Mouse (Mus musculus): ENCODE measurements at regions not wholly inside any gene's neighbourhood (a gene's known extent, or its start where the extent isn't known, plus 50 kb on each side); places are given as distances from the start of the nearest gene placed in this dataset.
"Not testable (repeated sequence)": the region's sequence is repeated elsewhere in the genome, so short reads cannot be mapped to it uniquely, and the experiment has no call there.

- Histone ChIP-seq H3K27me3 (ENCODE audit: control insufficient read depth, insufficient read depth, low read length) (no peaks in the 10 kb centered on the region; the same call in 1 of the 2 replicates), H3K4me3 (replicated peaks; ENCODE audit: insufficient read depth, low read depth, low read length) (no peak overlapping the region), H3K27ac (ENCODE audit: insufficient read depth, low read length) (no peak overlapping the region), H3K4me1 (ENCODE audit: control insufficient read depth, insufficient read depth, low read length) (0 out of 2 replicates have a peak, but pooled peaks cover 3% of the 10 kb centered on the region)
- DNase-seq = peak in 1 of 2 experiments; percentile 4
- whole genome bisulfite sequencing = 32% methylated on average over 15 of the region's 15 CpGs
- TF ChIP-seq POLR2A (IDR thresholded peaks at IDR 0.05; ENCODE audit: borderline replicate concordance, insufficient read depth, low read length) = no peak
- TF ChIP-seq CTCF (IDR thresholded peaks at IDR 0.05; ENCODE audit: borderline replicate concordance, insufficient read depth, low read depth, low read length) = no peak
These were observed 118.1 kb downstream of the Mmrn1 start for GRCm38 (mm10) chr6:61042667-61043523.

DNA sequence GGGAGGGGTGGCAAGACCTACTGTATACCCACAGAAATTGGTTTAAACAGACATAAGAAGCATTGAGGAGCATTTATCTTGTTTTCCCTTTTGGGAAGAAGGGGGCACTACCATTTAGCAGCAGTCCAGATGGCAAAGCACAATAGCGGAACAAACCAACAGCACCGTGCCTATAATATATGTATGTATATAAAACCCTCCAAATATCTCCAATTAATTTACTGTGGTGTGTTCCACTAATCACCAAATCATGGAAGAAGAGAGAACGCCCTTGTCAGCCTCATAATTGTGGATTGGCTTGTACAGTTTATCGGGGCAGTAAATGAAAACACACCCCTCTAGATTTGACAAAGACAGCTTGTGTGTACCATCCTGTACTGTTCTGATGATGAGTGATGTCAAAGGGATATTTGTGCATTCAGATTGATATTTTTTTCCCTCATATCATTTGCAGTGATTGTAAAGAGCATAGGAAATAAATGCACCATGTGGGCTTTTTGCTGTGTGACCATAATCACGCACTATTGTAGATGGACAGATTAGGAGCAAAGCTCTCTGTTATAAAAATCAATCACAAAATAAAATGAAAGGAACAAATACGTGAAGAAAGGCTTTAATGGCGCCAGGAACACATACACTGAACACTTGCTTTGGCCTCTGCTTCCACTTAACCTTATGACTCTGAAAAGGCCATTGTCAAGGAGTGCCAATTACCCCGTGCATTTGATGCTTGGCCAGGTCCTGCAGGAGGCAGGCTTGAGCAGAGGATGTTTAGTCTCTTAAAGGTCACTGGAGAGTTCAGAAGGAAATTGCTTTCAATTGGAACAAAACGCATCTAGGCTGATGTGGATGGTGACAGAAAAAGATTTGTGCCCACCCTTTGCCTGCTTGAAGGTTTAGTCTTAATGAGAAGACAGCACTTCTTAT, 119.0 kb downstream of the Mmrn1 start:
- TF ChIP-seq POLR2A (IDR thresholded peaks at IDR 0.05; ENCODE audit: borderline replicate concordance, insufficient read depth, low read length) (no peak), CTCF (IDR thresholded peaks at IDR 0.05; ENCODE audit: borderline replicate concordance, insufficient read depth, low read depth, low read length) (no peak)
- 77% methylated on average over 9 of the region's 9 CpGs for WGBS
- no peak for DNase-seq
- no peak overlapping the region for H3K27ac ChIP-seq (ENCODE audit: insufficient read depth, low read length)
- H3K4me3 ChIP-seq (replicated peaks; ENCODE audit: insufficient read depth, low read depth, low read length) = no peak overlapping the region
- H3K27me3 ChIP-seq (ENCODE audit: control insufficient read depth, insufficient read depth, low read length) = no peaks in the 10 kb centered on the region; the same call in 1 of the 2 replicates
- 0 out of 2 replicates have a peak, but pooled peaks cover 3% of the 10 kb centered on the region for H3K4me1 ChIP-seq (ENCODE audit: control insufficient read depth, insufficient read depth, low read length)

GRCm38 (mm10) chr6:61047667-61048066, 122.9 kb downstream of the Mmrn1 start:
- H3K4me3 ChIP-seq (replicated peaks; ENCODE audit: insufficient read depth, low read depth, low read length); H3K4me1 ChIP-seq (ENCODE audit: control insufficient read depth, insufficient read depth, low read length); DNase-seq; H3K27ac ChIP-seq (ENCODE audit: insufficient read depth, low read length); H3K27me3 ChIP-seq (ENCODE audit: control insufficient read depth, insufficient read depth, low read length): not testable (repeated sequence)
- 79% methylated on average over 6 of the region's 6 CpGs for WGBS

- Histone ChIP-seq H3K27me3 (ENCODE audit: control insufficient read depth, insufficient read depth, low read length) (no peaks in the 10 kb centered on the region), H3K4me3 (replicated peaks; ENCODE audit: insufficient read depth, low read depth, low read length) (no peak overlapping the region), H3K4me1 (ENCODE audit: control insufficient read depth, insufficient read depth, low read length) (no peaks in the 10 kb centered on the region), H3K27ac (ENCODE audit: insufficient read depth, low read length) (no peak overlapping the region)
- TF ChIP-seq POLR2A (IDR thresholded peaks at IDR 0.05; ENCODE audit: borderline replicate concordance, insufficient read depth, low read length) (no peak), CTCF (IDR thresholded peaks at IDR 0.05; ENCODE audit: borderline replicate concordance, insufficient read depth, low read depth, low read length) (0 out of 2 replicates have a peak, but pooled peaks have one; percentile 7)
- WGBS = 22% methylated on average over 4 of the region's 4 CpGs
- peak in 1 of 2 experiments; percentile 18 for DNase-seq
These were observed 117.0 kb upstream of the Ccser1 start for GRCm38 (mm10) chr6:61063129-61063528.

DNA sequence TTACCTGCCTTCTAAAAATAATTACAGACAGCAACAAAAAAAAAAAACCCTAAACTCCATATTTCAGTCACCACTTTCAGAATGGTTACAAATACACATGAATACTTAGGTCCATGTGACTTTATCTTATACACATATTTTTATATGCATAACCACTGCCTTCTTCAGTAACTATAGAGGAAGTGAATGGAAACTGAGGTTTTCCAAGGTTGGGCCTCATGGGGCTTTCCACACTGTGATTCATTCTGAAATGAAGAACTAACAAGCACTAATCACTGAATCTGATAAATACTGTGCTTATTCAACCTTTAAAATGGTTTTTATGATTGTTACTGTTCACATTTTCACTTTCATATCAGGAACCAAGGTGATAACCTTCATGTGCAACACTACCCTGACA, 114.4 kb upstream of the Ccser1 start:
- Histone ChIP-seq H3K27ac (ENCODE audit: insufficient read depth, low read length) (no peak overlapping the region), H3K27me3 (ENCODE audit: control insufficient read depth, insufficient read depth, low read length) (no peaks in the 10 kb centered on the region; the same call in 1 of the 2 replicates), H3K4me1 (ENCODE audit: control insufficient read depth, insufficient read depth, low read length) (no peaks in the 10 kb centered on the region), H3K4me3 (replicated peaks; ENCODE audit: insufficient read depth, low read depth, low read length) (no peak overlapping the region)
- DNase-seq = no peak
- no peak for TF ChIP-seq POLR2A (IDR thresholded peaks at IDR 0.05; ENCODE audit: borderline replicate concordance, insufficient read depth, low read length)
- TF ChIP-seq CTCF (IDR thresholded peaks at IDR 0.05; ENCODE audit: borderline replicate concordance, insufficient read depth, low read depth, low read length) = no peak

DNA sequence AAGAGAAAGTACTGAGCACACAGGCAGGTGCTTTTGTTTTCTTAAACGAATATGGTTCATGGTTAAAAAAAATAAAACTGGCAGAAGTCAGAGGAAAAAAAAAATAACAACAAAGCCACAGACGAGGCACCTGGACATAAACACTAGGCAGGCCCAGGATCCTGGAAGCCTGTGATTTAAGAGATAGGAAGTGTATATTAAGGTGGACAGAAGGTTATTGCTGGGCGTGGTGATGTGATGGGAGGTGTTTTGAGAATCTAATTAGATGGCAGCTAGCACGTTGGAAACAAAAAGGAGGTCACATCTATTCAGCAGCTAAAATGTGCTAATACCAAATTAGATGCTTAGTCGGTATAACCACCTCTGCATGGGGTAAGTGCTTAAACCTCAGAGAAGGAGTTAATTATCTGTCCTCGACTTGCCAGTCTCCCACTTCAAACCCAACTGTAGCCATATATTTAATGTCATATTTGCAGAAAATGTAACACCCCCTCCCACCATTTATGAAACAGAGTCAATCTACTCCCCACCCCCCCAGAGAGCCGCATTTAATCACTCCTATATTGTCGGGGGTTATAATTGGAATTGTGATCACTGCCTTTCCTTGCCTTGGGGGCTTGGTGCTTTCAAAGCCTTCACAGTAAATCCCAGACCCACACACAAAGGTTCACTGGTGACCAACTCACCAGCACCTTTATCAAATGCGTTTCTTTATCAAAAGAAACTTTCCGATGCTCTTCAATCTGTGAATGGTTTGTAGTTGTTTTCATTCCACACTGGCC, 113.4 kb upstream of the Ccser1 start:
- DNase-seq = no peak
- no peak for TF ChIP-seq CTCF (IDR thresholded peaks at IDR 0.05; ENCODE audit: borderline replicate concordance, insufficient read depth, low read depth, low read length)
- TF ChIP-seq POLR2A (IDR thresholded peaks at IDR 0.05; ENCODE audit: borderline replicate concordance, insufficient read depth, low read length) = no peak
- H3K4me3 ChIP-seq (replicated peaks; ENCODE audit: insufficient read depth, low read depth, low read length) = no peak overlapping the region
- no peaks in the 10 kb centered on the region; the same call in 1 of the 2 replicates for H3K27me3 ChIP-seq (ENCODE audit: control insufficient read depth, insufficient read depth, low read length)
- 67% methylated on average over 10 of the region's 10 CpGs for WGBS
- H3K4me1 ChIP-seq (ENCODE audit: control insufficient read depth, insufficient read depth, low read length) = no peaks in the 10 kb centered on the region
- H3K27ac ChIP-seq (ENCODE audit: insufficient read depth, low read length) = no peak overlapping the region

Measured in cerebellum, adult 2 months (tissue).